Mouse (Mus musculus): Measurements from ENCODE around the gene Osgep. TPM values are rescaled to one million over a fixed set of nuclear protein-coding genes. Genes with fewer than 3 reads are reported as not detected.

Gene Osgep
- 78.2 and 87.5 TPM in 2 replicates for polyA plus RNA-seq (2015; fragmentation: Nextera tagmentation; extraction: Ambion mirVana)

GRCm38 (mm10) chr14:50924281-50925064 is at the start of gene Osgep, which contains the start of gene Apex1:
TSS of gene Osgep (minus strand) at chr14:50924893.
TSS of gene Apex1 (plus strand) at chr14:50924968.

GRCm38 (mm10) chr14:50955942-50956508 is 31.3 kb upstream of the Osgep start, which contains the start of gene Pnp2:
TSS of gene Pnp2 (plus strand) at chr14:50955992.

DNA sequence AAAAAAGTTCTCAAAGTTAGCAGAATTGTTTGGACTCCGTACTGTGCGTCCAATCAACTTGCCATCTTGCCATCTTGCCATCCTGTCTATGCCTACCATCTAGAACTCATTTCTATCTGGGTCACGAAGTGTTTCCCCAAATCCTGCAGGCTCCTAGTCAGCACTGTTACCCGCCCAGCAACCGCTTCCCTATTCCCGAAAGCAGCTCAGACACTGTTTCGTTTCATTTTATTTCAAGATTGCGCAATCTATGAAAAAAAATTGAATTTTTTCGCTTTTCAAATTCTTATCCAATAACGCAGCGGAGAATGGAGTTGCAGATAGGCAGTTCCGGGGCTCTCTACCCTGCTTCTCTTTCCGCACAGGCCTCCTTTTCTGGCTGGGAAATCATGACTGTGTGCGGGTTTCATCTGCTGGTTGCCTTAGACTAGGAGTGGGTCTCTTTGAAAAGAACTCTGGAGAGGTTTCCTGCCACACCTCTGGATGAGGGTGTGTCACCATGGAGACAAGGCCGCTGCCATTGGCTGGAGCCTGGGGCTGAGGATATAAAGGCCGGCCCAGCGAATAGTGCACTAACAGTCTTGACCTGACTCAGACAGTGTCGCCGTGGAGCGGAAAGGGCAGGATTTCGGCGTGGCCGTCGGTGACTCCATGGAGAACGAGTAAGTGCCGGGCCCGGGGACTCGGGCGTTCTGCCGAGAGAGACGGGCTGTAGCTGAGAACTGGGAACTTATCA is 19.4 kb upstream of the Osgep start, which contains the start of gene Gm49342:
TSS of gene Gm49342 (plus strand) at position 586 of the 736 bp plus-strand sequence.

DNA sequence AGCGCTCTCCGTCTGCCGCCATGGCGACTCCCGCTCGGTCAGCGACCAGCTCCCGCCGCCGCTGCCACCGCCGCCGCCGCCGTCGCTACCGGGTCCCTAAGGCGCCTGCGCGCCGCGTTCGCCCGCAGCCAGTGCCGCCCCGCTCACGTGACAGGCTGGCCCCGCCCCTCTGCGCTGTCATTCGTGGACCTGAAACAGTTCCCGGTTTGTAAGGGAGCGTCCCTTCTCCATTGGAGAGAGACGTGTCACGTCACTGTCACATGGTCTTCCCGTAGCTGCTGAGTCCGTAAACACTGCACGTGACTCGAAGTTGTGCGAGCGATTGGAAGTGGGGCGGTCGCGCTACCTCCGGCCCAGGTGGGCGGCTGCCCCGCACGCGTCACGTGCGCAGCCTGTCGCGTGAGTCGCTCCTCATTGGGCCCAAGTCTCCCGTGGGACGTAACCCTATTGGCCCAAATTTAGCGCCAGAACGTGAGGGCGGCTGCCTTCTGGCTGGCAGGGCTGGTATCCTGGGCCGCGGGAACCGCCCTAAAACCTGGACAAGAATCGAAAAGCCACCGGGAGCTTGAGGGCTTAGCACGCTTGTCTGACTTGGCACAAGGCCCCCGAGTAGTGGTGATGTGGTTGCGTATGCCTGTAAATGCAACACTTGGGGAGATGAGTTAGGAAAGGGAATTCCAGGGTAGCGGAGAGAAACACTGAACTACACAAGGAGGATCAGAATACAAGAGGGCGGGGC is 6.2 kb upstream of the Osgep start, which contains the start of the genes Pip4p1 and Pnp:
TSS of gene Pip4p1 (minus strand) at position 103 of the 739 bp plus-strand sequence.
TSS of gene Pnp (plus strand) at position 329 of the 739 bp plus-strand sequence.

DNA sequence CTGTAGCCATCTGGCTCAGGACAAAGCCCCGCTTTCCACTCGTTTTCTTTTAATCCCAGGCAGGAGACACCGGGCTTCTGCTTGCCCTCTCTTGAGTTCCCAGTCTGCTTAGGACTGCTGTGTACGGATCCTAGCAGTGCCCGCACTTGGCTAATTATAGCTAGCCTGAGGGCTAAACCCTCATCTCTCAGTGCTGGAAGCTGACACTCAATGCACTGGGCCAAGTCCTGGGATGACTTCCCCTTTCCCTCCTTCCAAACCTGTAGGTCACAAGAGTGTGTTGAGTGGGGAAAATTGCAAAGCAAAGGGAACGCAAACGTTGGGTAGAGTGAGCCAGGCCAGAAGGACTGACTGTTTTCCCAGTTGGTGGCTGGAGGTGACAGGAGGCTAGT is 27.3 kb downstream of the Osgep start, which contains the start of gene Klhl33:
TSS of gene Klhl33 (minus strand) at position 134 of the 392 bp plus-strand sequence.

GRCm38 (mm10) chr14:50869889-50870804 is 54.5 kb downstream of the Osgep start, which contains the start of gene Tep1:
TSS of gene Tep1 (minus strand) at chr14:50870560.

Other genes starting within 250 kb of the Osgep start
- gene Olfr747, start 231.7 kb downstream of the Osgep start, polyA plus RNA-seq (2015; fragmentation: Nextera tagmentation; extraction: Ambion mirVana), result not detected in 2 replicates
- not detected in 2 replicates for gene Olfr748, start 217.5 kb downstream of the Osgep start, polyA plus RNA-seq (2015; fragmentation: Nextera tagmentation; extraction: Ambion mirVana)
- gene Olfr749, start 179.8 kb downstream of the Osgep start, polyA plus RNA-seq (2015; fragmentation: Nextera tagmentation; extraction: Ambion mirVana), result not detected in 2 replicates
- gene Ttc5, start 139.4 kb downstream of the Osgep start, polyA plus RNA-seq (2015; fragmentation: Nextera tagmentation; extraction: Ambion mirVana), result 36.4 and 40.1 TPM in 2 replicates
- gene Ccnb1ip1, start 117.2 kb downstream of the Osgep start, polyA plus RNA-seq (2015; fragmentation: Nextera tagmentation; extraction: Ambion mirVana), result not detected in 2 replicates
- gene Parp2, start 117.1 kb downstream of the Osgep start, polyA plus RNA-seq (2015; fragmentation: Nextera tagmentation; extraction: Ambion mirVana), result 26.6 and 27.3 TPM in 2 replicates
- 6.8 and 7.5 TPM in 2 replicates for gene Tep1, start 54.3 kb downstream of the Osgep start, polyA plus RNA-seq (2015; fragmentation: Nextera tagmentation; extraction: Ambion mirVana)
- gene Klhl33, start 27.4 kb downstream of the Osgep start, polyA plus RNA-seq (2015; fragmentation: Nextera tagmentation; extraction: Ambion mirVana), result 0.31 and 0.64 TPM in 2 replicates
- 91.5 and 98.7 TPM in 2 replicates for gene Apex1, start 75 bp upstream of the Osgep start, polyA plus RNA-seq (2015; fragmentation: Nextera tagmentation; extraction: Ambion mirVana)
- 32.4 and 42.5 TPM in 2 replicates for gene Pip4p1, start 6.0 kb upstream of the Osgep start, polyA plus RNA-seq (2015; fragmentation: Nextera tagmentation; extraction: Ambion mirVana)
- 46.9 and 49.2 TPM in 2 replicates for gene Pnp, start 6.2 kb upstream of the Osgep start, polyA plus RNA-seq (2015; fragmentation: Nextera tagmentation; extraction: Ambion mirVana)
- gene Gm49342, start 19.6 kb upstream of the Osgep start, polyA plus RNA-seq (2015; fragmentation: Nextera tagmentation; extraction: Ambion mirVana), result not detected in 2 replicates
- gene Pnp2, start 31.1 kb upstream of the Osgep start, polyA plus RNA-seq (2015; fragmentation: Nextera tagmentation; extraction: Ambion mirVana), result 0.75 and 1.3 TPM in 2 replicates
- gene Rnase10, start 82.9 kb upstream of the Osgep start, polyA plus RNA-seq (2015; fragmentation: Nextera tagmentation; extraction: Ambion mirVana), result 0.21 TPM in 1 of 2 replicates, not detected in the other
- gene Rnase9, start 117.0 kb upstream of the Osgep start, polyA plus RNA-seq (2015; fragmentation: Nextera tagmentation; extraction: Ambion mirVana), result not detected in 2 replicates
- not detected in 2 replicates for gene Rnase11, start 125.3 kb upstream of the Osgep start, polyA plus RNA-seq (2015; fragmentation: Nextera tagmentation; extraction: Ambion mirVana)
- gene Rnase12, start 132.8 kb upstream of the Osgep start, polyA plus RNA-seq (2015; fragmentation: Nextera tagmentation; extraction: Ambion mirVana), result 0.19 and 0.34 TPM in 2 replicates
- gene Olfr750, start 149.5 kb upstream of the Osgep start, polyA plus RNA-seq (2015; fragmentation: Nextera tagmentation; extraction: Ambion mirVana), result not detected in 2 replicates
- 97.5 and 101 TPM in 2 replicates for gene Rnase4, start 166.2 kb upstream of the Osgep start, polyA plus RNA-seq (2015; fragmentation: Nextera tagmentation; extraction: Ambion mirVana)
- gene Ang, start 166.3 kb upstream of the Osgep start, polyA plus RNA-seq (2015; fragmentation: Nextera tagmentation; extraction: Ambion mirVana), result 12.3 and 13.3 TPM in 2 replicates
- gene Eddm3b, start 189.5 kb upstream of the Osgep start, polyA plus RNA-seq (2015; fragmentation: Nextera tagmentation; extraction: Ambion mirVana), result not detected in 2 replicates
- 0.46 and 1.8 TPM in 2 replicates for gene Rnase6, start 199.0 kb upstream of the Osgep start, polyA plus RNA-seq (2015; fragmentation: Nextera tagmentation; extraction: Ambion mirVana)
- not detected in 2 replicates for gene Rnase1, start 221.9 kb upstream of the Osgep start, polyA plus RNA-seq (2015; fragmentation: Nextera tagmentation; extraction: Ambion mirVana)
- not detected in 2 replicates for gene Rnase2b, start 237.4 kb upstream of the Osgep start, polyA plus RNA-seq (2015; fragmentation: Nextera tagmentation; extraction: Ambion mirVana)

Measured in urinary bladder, postnatal 0 days (tissue).